Mouse (Mus musculus) heart, postnatal 0 days (tissue): ENCODE measurements around the gene Plcb3.

Experiments used
- CTCF ChIP-seq: IDR thresholded peaks from 2 replicates; pipeline ENCODE4 v1.5.1; 2016; ENCODE audit warnings: antibody characterized with exemption, control low read depth, low read depth
- EP300 ChIP-seq: IDR thresholded peaks from 2 replicates; pipeline ENCODE4 v1.6.1; 2016; ENCODE audit warnings: antibody characterized with exemption, low read depth

GRCm38 (mm10) chr19:7020224-7020641 is 44.0 kb upstream of the Plcb3 start:
- TF ChIP-seq CTCF, result peak; percentile 84
- no peak for TF ChIP-seq EP300
